Mouse (Mus musculus): Measurements from ENCODE around the gene Gm21828. TPM values are rescaled to one million over a fixed set of nuclear protein-coding genes. Genes with fewer than 3 reads are reported as not detected.
"Not testable (repeated sequence)": the region's sequence is repeated elsewhere in the genome, so short reads cannot be mapped to it uniquely, and the experiment has no call there.

Gm21828 gene
- not detected in 2 replicates for polyA plus RNA-seq (2012; rRNA removed)

- H3K27ac ChIP-seq (ENCODE audit: insufficient read depth, low read length); H3K4me1 ChIP-seq (ENCODE audit: control insufficient read depth, insufficient read depth, low read length); H3K4me3 ChIP-seq (ENCODE audit: insufficient read depth, low read length): not testable (repeated sequence)
These were observed at the start of gene Gm21828 for GRCm38 (mm10) chrY:13223828-13224227. Gm21828 (minus strand) TSS chrY:13223928.

GRCm38 (mm10) chrY:13252091-13252490 is 28.4 kb upstream of the Gm21828 start, which contains the start of the genes Gm21440 and Gm21454:
Gm21440 (plus strand) TSS chrY:13252391.
Gm21454 (plus strand) TSS chrY:13252442.
- not testable (repeated sequence) for H3K4me1 ChIP-seq (ENCODE audit: control insufficient read depth, insufficient read depth, low read length); H3K27ac ChIP-seq (ENCODE audit: insufficient read depth, low read length); H3K4me3 ChIP-seq (ENCODE audit: insufficient read depth, low read length)

Other genes starting within 250 kb of the Gm21828 start
- gene Gm20807, start 181.0 kb downstream of the Gm21828 start, polyA plus RNA-seq (2012; rRNA removed) = not detected in 2 replicates
- not detected in 2 replicates for gene Gm21891, start 90.4 kb downstream of the Gm21828 start, polyA plus RNA-seq (2012; rRNA removed)
- gene Gm21425, start 62.0 kb downstream of the Gm21828 start, polyA plus RNA-seq (2012; rRNA removed) = not detected in 2 replicates
- not detected in 2 replicates for gene Gm21440, start 28.5 kb upstream of the Gm21828 start, polyA plus RNA-seq (2012; rRNA removed)
- not detected in 2 replicates for gene Gm21454, start 28.5 kb upstream of the Gm21828 start, polyA plus RNA-seq (2012; rRNA removed)
- not detected in 2 replicates for gene Gm21725, start 125.1 kb upstream of the Gm21828 start, polyA plus RNA-seq (2012; rRNA removed)
- gene Gm21866, start 241.7 kb upstream of the Gm21828 start, polyA plus RNA-seq (2012; rRNA removed) = not detected in 2 replicates

Data from cortical plate, adult 2 months (tissue).